Mouse (Mus musculus): ENCODE measurements around the gene Rgs4. TPM values are rescaled to one million over a fixed set of nuclear protein-coding genes. Genes with fewer than 3 reads are reported as not detected.

The Rgs4 gene
- total RNA-seq, 2 experiments from 2014 or later: not detected

DNA sequence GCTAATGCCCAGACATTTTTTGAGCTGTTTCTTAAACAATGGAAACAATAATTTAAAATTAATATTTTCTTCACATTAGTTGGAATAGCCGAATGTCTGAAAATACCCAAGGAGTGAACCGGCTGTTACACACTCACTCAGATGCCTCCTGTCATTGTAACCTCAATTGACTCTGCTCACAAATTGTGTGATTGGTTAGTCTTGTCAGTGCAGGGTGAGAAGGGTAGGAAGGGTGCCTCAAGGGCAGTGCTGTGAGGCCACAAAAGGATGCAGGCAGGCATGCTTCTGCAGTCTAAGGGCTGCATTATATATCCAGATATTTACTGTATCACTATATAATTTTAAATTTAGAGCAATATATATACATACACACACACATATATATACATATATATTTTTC lies 54.4 kb downstream of the Rgs4 start:
- no peak for ATAC-seq (replicated peaks; ENCODE audit: poor library complexity, severe bottlenecking)

Other genes with a start within 250 kb of the Rgs4 start
- gene Nuf2, start 216.2 kb downstream of the Rgs4 start, total RNA-seq (2014; fragmentation: Nextera tagmentation): 24.9 and 39.0 TPM in 2 replicates
- gene Nuf2, start 216.2 kb downstream of the Rgs4 start, total RNA-seq (2017): 137 and 159 TPM in 2 replicates
- not detected in 2 replicates for gene Rgs5, start 92.1 kb downstream of the Rgs4 start, total RNA-seq (2014; fragmentation: Nextera tagmentation)
- not detected in 2 replicates for gene Rgs5, start 92.1 kb downstream of the Rgs4 start, total RNA-seq (2017)
- not detected in 2 replicates for gene Ccdc190, start 181.0 kb upstream of the Rgs4 start, total RNA-seq (2014; fragmentation: Nextera tagmentation)
- gene Ccdc190, start 181.0 kb upstream of the Rgs4 start, total RNA-seq (2017): not detected in 2 replicates
- 1.8 and 2.9 TPM in 2 replicates for gene Hsd17b7, start 221.6 kb upstream of the Rgs4 start, total RNA-seq (2014; fragmentation: Nextera tagmentation)
- 3.7 and 6.9 TPM in 2 replicates for gene Hsd17b7, start 221.6 kb upstream of the Rgs4 start, total RNA-seq (2017)